Mouse (Mus musculus) spleen, postnatal 14 days (tissue): Measurements from ENCODE around the gene Gm9376.

Source experiments
- DNase-seq, 2 experiments: peaks; one replicate each; pipeline ENCODE4 v3.0.0; 2021 to 2022; ENCODE audit warnings: low spot score in 2 of 2

The Gm9376 gene

GRCm38 (mm10) chr14:118282272-118282671, 15.5 kb downstream of the Gm9376 start:
- no peak for DNase-seq

GRCm38 (mm10) chr14:118282917-118283316, 16.2 kb downstream of the Gm9376 start:
- no peak for DNase-seq

- DNase-seq, result no peak
Measured at GRCm38 (mm10) chr14:118286096-118286495, 19.3 kb downstream of the Gm9376 start.

GRCm38 (mm10) chr14:118289133-118289532, 22.4 kb downstream of the Gm9376 start:
- no peak for DNase-seq

GRCm38 (mm10) chr14:118290009-118290408, 23.2 kb downstream of the Gm9376 start:
- DNase-seq, result no peak

- DNase-seq, result no peak
Measured at GRCm38 (mm10) chr14:118302606-118303005, 35.8 kb downstream of the Gm9376 start.

- no peak for DNase-seq
Measured at GRCm38 (mm10) chr14:118304560-118304959, 37.8 kb downstream of the Gm9376 start.

GRCm38 (mm10) chr14:118305951-118306350, 39.2 kb downstream of the Gm9376 start:
- no peak for DNase-seq

- no peak for DNase-seq
Measured at GRCm38 (mm10) chr14:118307060-118307459, 40.3 kb downstream of the Gm9376 start.

- no peak for DNase-seq
Measured at GRCm38 (mm10) chr14:118311703-118312102, 44.9 kb downstream of the Gm9376 start.

- no peak for DNase-seq
Measured at GRCm38 (mm10) chr14:118312664-118313063, 45.9 kb downstream of the Gm9376 start.

GRCm38 (mm10) chr14:118313931-118314330, 47.2 kb downstream of the Gm9376 start:
- DNase-seq, result no peak

- DNase-seq, result no peak
Measured at GRCm38 (mm10) chr14:118317260-118317659, 50.5 kb downstream of the Gm9376 start.
